Mouse (Mus musculus) kidney, postnatal 0 days (tissue): ENCODE results near the gene Gm20503. TPM values are rescaled to one million over a fixed set of nuclear protein-coding genes. Genes with fewer than 3 reads are reported as not detected.

Experiments
- ATAC-seq: fragments of 200-750 bp; cut with Nextera tagmentation; replicated peaks from 2 replicates; pipeline ENCODE4 v1.8.0; 2017; ENCODE audit warnings: low read depth, moderate number of reproducible peaks, moderate TSS enrichment, moderate library complexity; ENCODE audit not compliant: low FRiP score
- DNase-seq: peaks from one replicate; pipeline ENCODE4 v3.0.0-alpha.2; 2016; ENCODE audit warnings: low spot score
- H3K27ac ChIP-seq: fragments of 300-500 bp; sonication (generic); 2 replicates; pipeline ENCODE4 v1.5.1; 2014; ENCODE audit warnings: mild to moderate bottlenecking
- H3K27me3 ChIP-seq: fragments of 300-500 bp; sonication (generic); 2 replicates; pipeline ENCODE4 v1.6.1; 2014; ENCODE audit warnings: low read length, mixed read lengths; ENCODE audit not compliant: insufficient read depth
- H3K36me3 ChIP-seq: fragments of 300-500 bp; sonication (generic); 2 replicates; pipeline ENCODE4 v1.6.1; 2014; ENCODE audit warnings: low read length, mixed read lengths; ENCODE audit not compliant: insufficient read depth
- H3K4me1 ChIP-seq: fragments of 300-500 bp; sonication (generic); replicated peaks from 2 replicates; pipeline ENCODE4 v1.6.1; 2014; ENCODE audit warnings: antibody characterized with exemption, low read length, mixed read lengths; ENCODE audit not compliant: insufficient read depth
- H3K4me2 ChIP-seq: fragments of 300-500 bp; sonication (generic); 2 replicates; pipeline ENCODE4 v1.6.1; 2014; ENCODE audit warnings: mild to moderate bottlenecking, low read length, moderate library complexity, mixed read lengths
- H3K4me3 ChIP-seq: fragments of 300-500 bp; sonication (generic); replicated peaks from 2 replicates; pipeline ENCODE4 v1.5.1; 2014; ENCODE audit warnings: low read depth, low read length
- H3K9ac ChIP-seq: fragments of 300-500 bp; sonication (generic); 2 replicates; pipeline ENCODE4 v1.6.1; 2014; ENCODE audit warnings: low read depth, low read length
- H3K9me3 ChIP-seq: fragments of 300-500 bp; sonication (generic); replicated peaks from 2 replicates; pipeline ENCODE4 v1.6.1; 2016; ENCODE audit warnings: low read length, inconsistent platforms, mixed read lengths
- CTCF ChIP-seq: IDR thresholded peaks from 2 replicates; pipeline ENCODE4 v1.5.1; 2016; ENCODE audit warnings: antibody characterized with exemption, low read depth, mild to moderate bottlenecking, moderate library complexity
- WGBS: fragments of 180-500 bp; shearing (Covaris S2); extraction: QIAGEN DNeasy Blood & Tissue Kit; methylation state at CpG from one replicate; pipeline ENCODE4 v1.1.7; 2014; 5-methylcytosine and 5-hydroxymethylcytosine counted together
- polyA plus RNA-seq: library from polyadenylated mRNA; unstranded; fragments of >200 nt; fragmentation: Nextera tagmentation; extraction: Ambion mirVana; gene quantifications from 2 replicates; pipeline ENCODE4 v1.2.1, GENCODE M21; 2015

The Gm20503 gene
- polyA plus RNA-seq, 1 experiment from 2014 or later = 23.5 TPM

DNA sequence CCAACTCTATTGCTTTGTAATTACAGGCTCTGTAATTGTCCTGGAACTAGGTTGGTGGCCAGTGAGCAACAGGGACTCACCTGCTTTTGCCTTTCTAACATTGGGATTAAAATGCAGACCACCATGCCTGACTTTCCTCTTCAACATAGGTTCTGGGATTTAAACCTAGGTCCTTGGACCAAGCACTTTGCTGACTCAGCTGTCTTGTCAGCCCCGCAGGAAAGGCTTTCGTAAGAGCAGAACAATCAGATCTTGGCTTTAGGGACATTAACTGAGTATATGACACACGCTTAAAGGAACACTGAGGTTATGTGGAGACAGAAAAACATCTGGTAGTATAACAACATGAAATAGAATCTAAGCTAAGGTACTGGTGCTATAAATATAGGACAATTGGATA is 54.9 kb downstream of the Gm20503 start:
- H3K9me3 ChIP-seq = no peaks in the 10 kb centered on the region
- no peaks in the 10 kb centered on the region for H3K4me1 ChIP-seq
- no peaks in the 10 kb centered on the region for H3K27me3 ChIP-seq
- DNase-seq (no peak), ATAC-seq (no peak)
- WGBS = 79% methylated on average over 3 of the region's 3 CpGs
- no peak overlapping the region for H3K4me3 ChIP-seq
- no peak for TF ChIP-seq CTCF
- no peak overlapping the region for H3K4me2 ChIP-seq
- no peak overlapping the region for H3K9ac ChIP-seq
- no peak overlapping the region for H3K27ac ChIP-seq
- H3K36me3 ChIP-seq = no peaks in the 10 kb centered on the region

DNA sequence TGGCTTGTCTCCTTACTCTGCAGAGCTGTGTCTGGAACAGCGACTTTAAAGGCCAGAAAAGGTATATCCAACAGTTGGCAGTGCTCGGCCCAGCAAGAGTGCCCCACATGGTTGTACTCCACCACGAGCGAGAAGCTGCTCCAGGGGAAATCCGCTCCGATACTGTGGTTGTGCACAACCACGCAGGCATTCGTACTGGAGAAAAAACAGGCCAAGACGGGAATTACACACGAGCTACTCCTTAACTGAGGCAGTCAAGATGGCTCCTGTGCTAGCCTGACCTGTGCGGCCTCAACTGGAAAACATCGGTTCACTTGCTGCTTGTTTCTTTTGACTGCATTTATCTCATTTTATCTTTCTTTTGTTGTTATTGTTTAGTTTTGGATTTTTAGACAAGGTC is 59.5 kb downstream of the Gm20503 start:
- WGBS = 69% methylated on average over 12 of the region's 12 CpGs
- no peak for ATAC-seq

DNA sequence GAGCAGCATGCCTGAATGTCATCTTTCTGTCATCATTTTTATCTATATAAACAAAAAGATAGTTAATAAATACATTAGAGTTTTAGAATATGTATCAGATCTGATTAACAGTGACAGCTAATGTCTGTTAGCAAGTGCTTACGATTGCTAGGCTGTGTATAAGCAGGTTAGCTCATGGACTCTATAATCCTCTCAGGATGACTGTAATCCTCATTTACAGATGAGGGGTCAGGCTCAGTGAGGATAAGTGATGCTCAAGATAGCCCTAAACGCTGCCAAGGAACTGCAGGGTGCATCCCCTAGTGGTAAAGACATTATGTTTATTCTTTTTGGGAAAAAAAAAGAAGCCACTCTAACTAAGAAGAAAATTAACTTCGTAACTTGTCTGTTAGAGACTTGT is 66.3 kb downstream of the Gm20503 start:
- TF ChIP-seq CTCF = no peak
- WGBS = 62% methylated on average over 3 of the region's 3 CpGs
- DNase-seq (no peak), ATAC-seq (no peak)
- Histone ChIP-seq H3K4me2 (no peak overlapping the region), H3K4me1 (no peaks in the 10 kb centered on the region), H3K9ac (no peak overlapping the region), H3K36me3 (no peaks in the 10 kb centered on the region), H3K4me3 (no peak overlapping the region), H3K27me3 (no peaks in the 10 kb centered on the region), H3K27ac (no peak overlapping the region), H3K9me3 (no peaks in the 10 kb centered on the region)

More for the DNA sequence above, 59.5 kb downstream of the Gm20503 start:
- H3K27me3 ChIP-seq = no peaks in the 10 kb centered on the region
- H3K36me3 ChIP-seq = no peaks in the 10 kb centered on the region
- no peaks in the 10 kb centered on the region for H3K4me1 ChIP-seq
- no peak overlapping the region for H3K27ac ChIP-seq
- DNase-seq = no peak
- H3K9me3 ChIP-seq = no peaks in the 10 kb centered on the region
- TF ChIP-seq CTCF = no peak
- H3K9ac ChIP-seq = no peak overlapping the region
- H3K4me2 ChIP-seq = no peak overlapping the region
- no peak overlapping the region for H3K4me3 ChIP-seq

DNA sequence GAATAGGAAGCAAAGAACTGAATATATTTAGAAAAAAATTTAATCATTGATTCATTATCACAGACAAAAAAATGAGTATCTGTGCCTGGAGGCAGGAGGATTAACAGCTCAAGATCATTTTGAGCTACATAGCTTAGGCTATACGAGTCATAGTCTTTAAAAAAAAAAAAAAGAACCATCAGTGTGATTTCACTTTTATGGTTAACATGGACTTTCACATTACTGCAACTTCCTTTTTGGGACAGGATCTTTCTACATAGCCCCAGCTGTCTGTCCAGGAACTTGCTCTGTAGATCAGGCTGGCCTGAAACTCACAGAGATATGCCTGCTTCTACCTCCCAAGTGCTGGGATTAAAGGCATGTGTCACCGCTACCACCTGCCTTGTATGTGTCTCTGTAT is 80.4 kb downstream of the Gm20503 start:
- H3K9me3 ChIP-seq = no peaks in the 10 kb centered on the region
- no peaks in the 10 kb centered on the region for H3K4me1 ChIP-seq
- H3K4me2 ChIP-seq = no peak overlapping the region
- 76% methylated on average over 2 of the region's 2 CpGs for WGBS
- no peaks in the 10 kb centered on the region for H3K27me3 ChIP-seq
- TF ChIP-seq CTCF = no peak
- no peak overlapping the region for H3K4me3 ChIP-seq
- H3K27ac ChIP-seq = no peak overlapping the region
- H3K9ac ChIP-seq = no peak overlapping the region
- DNase-seq = no peak
- no peak for ATAC-seq
- H3K36me3 ChIP-seq = no peaks in the 10 kb centered on the region

DNA sequence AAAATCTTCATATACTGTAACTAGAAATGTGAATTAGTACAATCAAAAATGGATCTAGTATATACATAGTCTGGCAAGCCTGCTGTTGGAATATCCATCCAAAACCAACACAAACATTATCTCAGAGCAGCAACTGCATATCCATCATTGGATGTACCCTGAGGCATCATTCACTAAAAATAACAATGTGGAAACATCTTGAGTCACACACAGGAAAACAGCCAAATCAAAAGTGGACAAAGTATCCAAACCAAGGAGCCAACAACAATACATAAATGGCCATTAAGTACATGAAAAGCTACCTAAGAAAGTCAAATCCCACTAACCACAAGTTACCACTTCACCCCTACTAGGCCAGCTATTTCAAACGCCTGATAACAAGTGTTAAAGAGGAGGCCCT is 86.4 kb downstream of the Gm20503 start:
- no peak overlapping the region for H3K4me2 ChIP-seq
- H3K4me1 ChIP-seq = no peaks in the 10 kb centered on the region
- no peaks in the 10 kb centered on the region for H3K9me3 ChIP-seq
- ATAC-seq (no peak), DNase-seq (no peak)
- WGBS = 42% methylated on average over 1 of the region's 1 CpGs
- H3K4me3 ChIP-seq = no peak overlapping the region
- no peaks in the 10 kb centered on the region for H3K36me3 ChIP-seq
- H3K27me3 ChIP-seq = no peaks in the 10 kb centered on the region
- H3K9ac ChIP-seq = no peak overlapping the region
- H3K27ac ChIP-seq = no peak overlapping the region
- TF ChIP-seq CTCF = no peak

Other genes starting within 250 kb of the Gm20503 start
- gene Olfr267, start 215.5 kb upstream of the Gm20503 start, polyA plus RNA-seq = not detected in 2 replicates
- 25.5 and 26.5 TPM in 2 replicates for gene Ecpas, start 90.5 kb upstream of the Gm20503 start, polyA plus RNA-seq
- gene Zkscan16, start 59.6 kb upstream of the Gm20503 start, polyA plus RNA-seq = 0.40 and 0.54 TPM in 2 replicates
- 18.9 and 20.6 TPM in 2 replicates for gene Ptgr1, start 16.1 kb upstream of the Gm20503 start, polyA plus RNA-seq
- 14.0 and 14.1 TPM in 2 replicates for gene Dnajc25, start 8.1 kb upstream of the Gm20503 start, polyA plus RNA-seq
- 102 TPM in 2 replicates for gene Gng10, start 31.9 kb downstream of the Gm20503 start, polyA plus RNA-seq
- not detected in 2 replicates for gene AI481877, start 135.8 kb downstream of the Gm20503 start, polyA plus RNA-seq
- 7.4 and 7.6 TPM in 2 replicates for gene Ugcg, start 186.0 kb downstream of the Gm20503 start, polyA plus RNA-seq